Mouse (Mus musculus) kidney, embryonic 14.5 days (tissue): ENCODE measurements around the gene Hdac10. TPM values are rescaled to one million over a fixed set of nuclear protein-coding genes. Genes with fewer than 3 reads are reported as not detected.

Experiments
- ATAC-seq: fragments of 200-750 bp; cut with Nextera tagmentation; 2 replicates; pipeline ENCODE4 v1.8.0; 2017; ENCODE audit warnings: moderate number of reproducible peaks, mild to moderate bottlenecking, moderate TSS enrichment, moderate library complexity; ENCODE audit not compliant: low FRiP score, low TSS enrichment
- H3K27ac ChIP-seq: fragments of 300-500 bp; sonication (generic); 2 replicates; pipeline ENCODE4 v1.5.1; 2014; ENCODE audit warnings: low read depth, mild to moderate bottlenecking, low read length, moderate library complexity, mixed read lengths
- H3K27me3 ChIP-seq: fragments of 300-500 bp; sonication (generic); 2 replicates; pipeline ENCODE4 v1.6.1; 2014; ENCODE audit warnings: mild to moderate bottlenecking, low read length; ENCODE audit not compliant: control insufficient read depth, insufficient read depth
- H3K36me3 ChIP-seq: fragments of 300-500 bp; sonication (generic); 2 replicates; pipeline ENCODE4 v1.6.1; 2014; ENCODE audit warnings: low read length, mixed read lengths; ENCODE audit not compliant: control insufficient read depth, insufficient read depth
- H3K4me1 ChIP-seq: fragments of 300-500 bp; sonication (generic); 2 replicates; pipeline ENCODE4 v1.6.1; 2014; ENCODE audit warnings: low read length, mixed read lengths; ENCODE audit not compliant: control insufficient read depth, insufficient read depth
- H3K4me2 ChIP-seq: fragments of 300-500 bp; sonication (generic); replicated peaks from 2 replicates; pipeline ENCODE4 v1.6.1; 2014; ENCODE audit warnings: low read depth, mild to moderate bottlenecking, low read length
- H3K4me3 ChIP-seq: fragments of 300-500 bp; sonication (generic); 2 replicates; pipeline ENCODE4 v1.5.1; 2014; ENCODE audit warnings: mild to moderate bottlenecking, low read length
- H3K9ac ChIP-seq: fragments of 300-500 bp; sonication (generic); 2 replicates; pipeline ENCODE4 v1.6.1; 2014; ENCODE audit warnings: low read depth, mild to moderate bottlenecking, low read length, moderate library complexity
- H3K9me3 ChIP-seq: fragments of 300-500 bp; sonication (generic); 2 replicates; pipeline ENCODE4 v1.6.1; 2016; ENCODE audit warnings: low read length; ENCODE audit not compliant: control insufficient read depth
- WGBS: fragments of 180-500 bp; shearing (Covaris S2); extraction: QIAGEN DNeasy Blood & Tissue Kit; methylation state at CpG from one replicate; pipeline ENCODE4 v1.1.7; 2014; 5-methylcytosine and 5-hydroxymethylcytosine counted together
- polyA plus RNA-seq: library from polyadenylated mRNA; unstranded; fragments of >200 nt; fragmentation: Nextera tagmentation; extraction: Ambion mirVana; gene quantifications from 2 replicates; pipeline ENCODE4 v1.2.1, GENCODE M21; 2014

The Hdac10 gene
- polyA plus RNA-seq, 1 experiment from 2014 or later = 12.9 TPM

- H3K4me1 ChIP-seq = peaks cover 52% of the 10 kb centered on the region
- no peak overlapping the region for H3K27ac ChIP-seq
- no peaks in the 10 kb centered on the region for H3K9me3 ChIP-seq
- H3K36me3 ChIP-seq = no peaks in the 10 kb centered on the region
- H3K9ac ChIP-seq = no peak overlapping the region
- ATAC-seq = no peak
- WGBS = 74% methylated on average over 24 of the region's 24 CpGs
- H3K27me3 ChIP-seq = peaks cover 12% of the 10 kb centered on the region; the same call in 1 of the 2 replicates
- H3K4me2 ChIP-seq = peak overlapping the region; percentile 62
- H3K4me3 ChIP-seq = peak overlapping the region; percentile 35; the same call in 1 of the 2 replicates
These were observed 17.4 kb upstream of the Hdac10 start for GRCm38 (mm10) chr15:89145813-89146350.

GRCm38 (mm10) chr15:89144965-89145364 is 16.5 kb upstream of the Hdac10 start:
- no peaks in the 10 kb centered on the region for H3K36me3 ChIP-seq
- no peak for ATAC-seq
- WGBS = 88% methylated on average over 11 of the region's 11 CpGs

GRCm38 (mm10) chr15:89143134-89143533 is 14.6 kb upstream of the Hdac10 start:
- no peak overlapping the region for H3K4me3 ChIP-seq
- H3K4me2 ChIP-seq = no peak overlapping the region
- no peak overlapping the region for H3K9ac ChIP-seq
- peaks cover 18% of the 10 kb centered on the region for H3K27me3 ChIP-seq
- no peaks in the 10 kb centered on the region for H3K36me3 ChIP-seq
- H3K9me3 ChIP-seq = no peaks in the 10 kb centered on the region
- 72% methylated on average over 2 of the region's 2 CpGs for WGBS
- peaks cover 48% of the 10 kb centered on the region for H3K4me1 ChIP-seq
- ATAC-seq = no peak
- H3K27ac ChIP-seq = no peak overlapping the region

More at GRCm38 (mm10) chr15:89144965-89145364, 16.5 kb upstream of the Hdac10 start:
- no peaks in the 10 kb centered on the region for H3K9me3 ChIP-seq
- H3K9ac ChIP-seq = no peak overlapping the region
- no peak overlapping the region for H3K4me2 ChIP-seq
- H3K27ac ChIP-seq = no peak overlapping the region
- peaks cover 18% of the 10 kb centered on the region for H3K27me3 ChIP-seq
- H3K4me3 ChIP-seq = no peak overlapping the region
- peaks cover 54% of the 10 kb centered on the region for H3K4me1 ChIP-seq

- WGBS = 42% methylated on average over 4 of the region's 4 CpGs
- Histone ChIP-seq H3K4me3 (no peak overlapping the region), H3K27ac (no peak overlapping the region), H3K9me3 (no peaks in the 10 kb centered on the region), H3K36me3 (no peaks in the 10 kb centered on the region), H3K4me2 (no peak overlapping the region), H3K4me1 (peaks cover 36% of the 10 kb centered on the region), H3K9ac (no peak overlapping the region), H3K27me3 (peaks cover 14% of the 10 kb centered on the region)
- no peak for ATAC-seq
These were observed 13.4 kb upstream of the Hdac10 start for GRCm38 (mm10) chr15:89141905-89142304.

GRCm38 (mm10) chr15:89141443-89141842 is 12.9 kb upstream of the Hdac10 start:
- Histone ChIP-seq H3K27ac (no peak overlapping the region), H3K4me2 (peak overlapping the region; percentile 96; the same call in 1 of the 2 replicates), H3K36me3 (no peaks in the 10 kb centered on the region), H3K27me3 (peaks cover 13% of the 10 kb centered on the region), H3K4me3 (no peak overlapping the region), H3K9ac (no peak overlapping the region), H3K4me1 (peaks cover 31% of the 10 kb centered on the region), H3K9me3 (no peaks in the 10 kb centered on the region)
- 13% methylated on average over 5 of the region's 5 CpGs for WGBS
- peak; percentile 39 for ATAC-seq

GRCm38 (mm10) chr15:89140659-89141252 is 12.3 kb upstream of the Hdac10 start, which contains the start of gene Mapk12:
Mapk12 (minus strand) TSS chr15:89140703.
- under 1% methylated on average over 21 of the region's 21 CpGs for WGBS
- Histone ChIP-seq H3K9ac (peak within 1 kb of the TSS; percentile 68), H3K27ac (no peak within 1 kb of the TSS; the same call in 1 of the 2 replicates), H3K27me3 (peaks cover 7% of the 10 kb centered on the region; the same call in 1 of the 2 replicates), H3K4me3 (peak within 1 kb of the TSS; percentile 60), H3K36me3 (no peaks in the 10 kb centered on the region), H3K9me3 (no peaks in the 10 kb centered on the region), H3K4me1 (peaks cover 28% of the 10 kb centered on the region), H3K4me2 (peak within 1 kb of the TSS; percentile 96)
- peak; percentile 82 for ATAC-seq

GRCm38 (mm10) chr15:89140048-89140658 is 11.7 kb upstream of the Hdac10 start:
- no peaks in the 10 kb centered on the region for H3K9me3 ChIP-seq
- H3K9ac ChIP-seq = peak overlapping the region; percentile 68
- H3K27me3 ChIP-seq = peaks cover 7% of the 10 kb centered on the region; the same call in 1 of the 2 replicates
- WGBS = under 1% methylated on average over 52 of the region's 53 CpGs
- H3K4me2 ChIP-seq = peak overlapping the region; percentile 96
- H3K4me1 ChIP-seq = peaks cover 28% of the 10 kb centered on the region
- H3K27ac ChIP-seq = no peak overlapping the region; the same call in 1 of the 2 replicates
- H3K36me3 ChIP-seq = no peaks in the 10 kb centered on the region
- peak overlapping the region; percentile 60 for H3K4me3 ChIP-seq
- peak; percentile 13 for ATAC-seq

GRCm38 (mm10) chr15:89138531-89138930 is 10.0 kb upstream of the Hdac10 start:
- Histone ChIP-seq H3K4me2 (no peak overlapping the region), H3K27me3 (peaks cover 7% of the 10 kb centered on the region; the same call in 1 of the 2 replicates), H3K9ac (no peak overlapping the region), H3K27ac (no peak overlapping the region), H3K9me3 (no peaks in the 10 kb centered on the region), H3K4me1 (peaks cover 28% of the 10 kb centered on the region), H3K36me3 (no peaks in the 10 kb centered on the region), H3K4me3 (no peak overlapping the region)
- WGBS = 90% methylated on average over 6 of the region's 6 CpGs
- no peak for ATAC-seq

GRCm38 (mm10) chr15:89138046-89138405 is 9.5 kb upstream of the Hdac10 start:
- no peak for ATAC-seq
- no peaks in the 10 kb centered on the region for H3K9me3 ChIP-seq
- no peak overlapping the region for H3K4me3 ChIP-seq
- H3K27ac ChIP-seq = no peak overlapping the region
- H3K36me3 ChIP-seq = no peaks in the 10 kb centered on the region
- H3K9ac ChIP-seq = no peak overlapping the region
- H3K4me2 ChIP-seq = no peak overlapping the region
- 71% methylated on average over 7 of the region's 7 CpGs for WGBS
- peaks cover 7% of the 10 kb centered on the region; the same call in 1 of the 2 replicates for H3K27me3 ChIP-seq
- peaks cover 28% of the 10 kb centered on the region for H3K4me1 ChIP-seq
